Mouse (Mus musculus) heart, embryonic 12.5 days (tissue): ENCODE results near the gene Ffar3. TPM values are rescaled to one million over a fixed set of nuclear protein-coding genes. Genes with fewer than 3 reads are reported as not detected.

Source experiments
- ATAC-seq: fragments of 200-750 bp; cut with Nextera tagmentation; 2 replicates; pipeline ENCODE4 v1.8.0; 2017; ENCODE audit warnings: moderate TSS enrichment, moderate library complexity; ENCODE audit not compliant: insufficient number of reproducible peaks, low FRiP score
- H3K27ac ChIP-seq: fragments of 300-500 bp; sonication (generic); 2 replicates; pipeline ENCODE4 v1.5.1; 2016; ENCODE audit warnings: mild to moderate bottlenecking, moderate library complexity; ENCODE audit not compliant: poor library complexity, severe bottlenecking
- H3K27me3 ChIP-seq: fragments of 300-500 bp; sonication (generic); replicated peaks from 2 replicates; pipeline ENCODE4 v1.6.1; 2016; ENCODE audit warnings: mild to moderate bottlenecking, moderate library complexity
- H3K36me3 ChIP-seq: fragments of 300-500 bp; sonication (generic); 2 replicates; pipeline ENCODE4 v1.6.1; 2016; ENCODE audit warnings: mild to moderate bottlenecking, moderate library complexity
- H3K4me1 ChIP-seq: fragments of 300-500 bp; sonication (generic); replicated peaks from 2 replicates; pipeline ENCODE4 v1.6.1; 2016; ENCODE audit warnings: mild to moderate bottlenecking
- H3K4me2 ChIP-seq: fragments of 300-500 bp; sonication (generic); 2 replicates; pipeline ENCODE4 v1.6.1; 2016; ENCODE audit warnings: mild to moderate bottlenecking, moderate library complexity
- H3K4me3 ChIP-seq: fragments of 300-500 bp; sonication (generic); 2 replicates; pipeline ENCODE4 v1.5.1; 2016; ENCODE audit warnings: mild to moderate bottlenecking
- H3K9ac ChIP-seq: fragments of 300-500 bp; sonication (generic); 2 replicates; pipeline ENCODE4 v1.6.1; 2016; ENCODE audit warnings: mild to moderate bottlenecking, moderate library complexity
- H3K9me3 ChIP-seq: fragments of 300-500 bp; sonication (generic); replicated peaks from 2 replicates; pipeline ENCODE4 v1.6.1; 2016; ENCODE audit warnings: mild to moderate bottlenecking, moderate library complexity
- WGBS: fragments of 180-500 bp; shearing (Covaris S2); methylation state at CpG from one replicate; pipeline ENCODE4 v1.1.7; 2016; 5-methylcytosine and 5-hydroxymethylcytosine counted together
- polyA plus RNA-seq: library from polyadenylated mRNA; unstranded; fragments of >200 nt; fragmentation: Nextera tagmentation; extraction: Ambion mirVana; gene quantifications from 2 replicates; pipeline ENCODE4 v1.2.1, GENCODE M21; 2016

The Ffar3 gene
- polyA plus RNA-seq, 1 experiment from 2014 or later = not detected

DNA sequence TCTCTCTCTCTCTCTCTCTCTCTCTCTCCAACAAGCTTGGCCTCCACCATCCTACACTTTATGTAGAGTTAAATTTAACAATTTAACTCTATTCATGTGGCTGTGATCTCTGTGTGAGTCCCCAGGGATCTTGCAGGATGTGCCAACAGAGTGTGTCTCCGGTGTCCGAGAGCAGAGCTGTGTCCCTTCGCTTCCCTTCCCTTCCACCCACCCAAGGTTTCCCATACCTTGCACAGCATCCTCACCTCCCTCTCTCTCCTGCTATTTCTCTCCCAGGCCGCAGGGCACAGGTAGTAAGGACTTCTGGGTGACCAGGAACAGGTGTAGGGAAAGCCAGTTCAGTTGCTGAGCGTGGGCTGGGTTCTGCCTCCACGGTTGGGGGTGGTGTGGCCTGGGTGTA, 23.0 kb upstream of the Ffar3 start:
- no peak overlapping the region for H3K4me3 ChIP-seq
- peaks cover 5% of the 10 kb centered on the region for H3K27me3 ChIP-seq
- H3K4me1 ChIP-seq = no peaks in the 10 kb centered on the region
- H3K4me2 ChIP-seq = no peak overlapping the region
- ATAC-seq = no peak
- no peaks in the 10 kb centered on the region for H3K9me3 ChIP-seq
- 69% methylated on average over 6 of the region's 6 CpGs for WGBS
- H3K9ac ChIP-seq = no peak overlapping the region
- no peak overlapping the region for H3K27ac ChIP-seq
- H3K36me3 ChIP-seq = no peaks in the 10 kb centered on the region

DNA sequence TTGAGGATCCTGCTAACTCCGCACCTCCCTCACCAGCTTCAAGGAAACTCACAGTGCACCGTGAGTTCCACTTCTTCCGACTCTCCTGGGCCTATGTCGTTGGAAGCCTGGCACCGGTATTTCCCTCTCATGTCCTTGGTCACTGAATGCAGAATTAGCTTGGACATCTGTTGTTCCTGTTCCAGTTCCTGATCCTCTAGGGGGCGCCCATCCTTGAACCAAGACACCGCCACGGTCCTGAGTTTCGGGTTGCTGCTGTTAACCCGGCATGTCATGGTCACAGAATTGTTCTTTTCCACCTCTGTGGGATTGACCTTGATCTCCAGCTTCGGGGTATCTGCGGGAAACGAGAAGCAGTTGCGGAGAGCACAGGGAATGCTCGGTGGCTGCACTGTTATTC, 17.1 kb upstream of the Ffar3 start:
- WGBS = 19% methylated on average over 15 of the region's 15 CpGs
- Histone ChIP-seq H3K27ac (no peak overlapping the region), H3K36me3 (no peaks in the 10 kb centered on the region), H3K4me1 (no peaks in the 10 kb centered on the region), H3K27me3 (peaks cover 47% of the 10 kb centered on the region), H3K9ac (no peak overlapping the region), H3K4me2 (peak overlapping the region; percentile 49), H3K9me3 (no peaks in the 10 kb centered on the region), H3K4me3 (0 out of 2 replicates have a peak overlapping the region, but pooled peaks have one; percentile 3)
- 0 out of 2 replicates have a peak, but pooled peaks have one; percentile 4 for ATAC-seq

DNA sequence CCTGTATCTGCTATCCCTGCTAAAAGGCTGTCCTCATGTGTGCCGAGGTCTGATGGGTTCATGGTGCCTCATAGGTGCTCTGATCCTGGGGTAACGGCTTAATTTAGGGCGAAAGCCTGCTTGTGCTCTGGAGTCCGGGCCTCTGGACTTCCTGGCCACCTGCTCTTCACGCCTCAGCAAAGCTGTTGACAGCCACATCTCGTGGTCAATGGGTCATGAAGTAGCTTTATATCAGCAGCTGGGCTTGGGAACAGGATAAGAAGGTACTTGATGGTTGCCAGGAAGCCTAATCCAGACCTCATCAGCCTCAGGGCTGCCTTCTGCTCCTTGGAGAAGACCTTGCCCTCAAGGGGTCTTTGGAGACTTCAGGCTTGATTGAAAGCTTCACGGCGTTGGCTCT, 7.4 kb upstream of the Ffar3 start:
- Histone ChIP-seq H3K9ac (no peak overlapping the region), H3K9me3 (no peaks in the 10 kb centered on the region), H3K4me1 (peaks cover 12% of the 10 kb centered on the region), H3K4me2 (no peak overlapping the region), H3K4me3 (no peak overlapping the region), H3K36me3 (no peaks in the 10 kb centered on the region), H3K27me3 (peaks cover 62% of the 10 kb centered on the region), H3K27ac (no peak overlapping the region)
- WGBS = 38% methylated on average over 8 of the region's 8 CpGs
- ATAC-seq = no peak

DNA sequence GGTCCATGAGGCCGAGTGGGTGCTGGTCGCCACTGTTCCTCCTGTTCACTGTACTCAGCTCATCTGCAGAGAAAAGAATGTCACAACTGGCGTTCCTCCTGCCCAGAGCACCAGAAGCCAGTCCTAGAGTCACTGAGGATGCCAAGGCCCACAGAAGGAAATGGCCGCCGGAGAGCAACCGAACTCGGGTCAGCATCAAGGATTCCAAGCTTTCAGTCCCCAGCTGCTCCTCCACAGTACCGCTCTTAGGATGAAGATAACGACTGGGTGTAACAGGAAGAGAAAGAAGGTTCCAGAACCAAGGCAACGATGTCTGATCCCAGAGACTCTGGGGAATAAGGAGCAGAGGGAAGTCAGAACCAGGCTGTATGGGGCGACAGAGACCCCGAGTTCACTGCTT, 5.5 kb upstream of the Ffar3 start, which contains the start of gene Ffar1:
Gene Ffar1, minus strand, starts transcription at position 101 of the 400 bp plus-strand sequence.
- no peaks in the 10 kb centered on the region for H3K9me3 ChIP-seq
- no peak within 1 kb of the TSS for H3K9ac ChIP-seq
- no peak for ATAC-seq
- no peak within 1 kb of the TSS for H3K4me2 ChIP-seq
- H3K27ac ChIP-seq = no peak within 1 kb of the TSS
- H3K4me1 ChIP-seq = peaks cover 12% of the 10 kb centered on the region
- peaks cover 53% of the 10 kb centered on the region for H3K27me3 ChIP-seq
- WGBS = 83% methylated on average over 12 of the region's 12 CpGs
- H3K4me3 ChIP-seq = no peak within 1 kb of the TSS
- H3K36me3 ChIP-seq = no peaks in the 10 kb centered on the region

DNA sequence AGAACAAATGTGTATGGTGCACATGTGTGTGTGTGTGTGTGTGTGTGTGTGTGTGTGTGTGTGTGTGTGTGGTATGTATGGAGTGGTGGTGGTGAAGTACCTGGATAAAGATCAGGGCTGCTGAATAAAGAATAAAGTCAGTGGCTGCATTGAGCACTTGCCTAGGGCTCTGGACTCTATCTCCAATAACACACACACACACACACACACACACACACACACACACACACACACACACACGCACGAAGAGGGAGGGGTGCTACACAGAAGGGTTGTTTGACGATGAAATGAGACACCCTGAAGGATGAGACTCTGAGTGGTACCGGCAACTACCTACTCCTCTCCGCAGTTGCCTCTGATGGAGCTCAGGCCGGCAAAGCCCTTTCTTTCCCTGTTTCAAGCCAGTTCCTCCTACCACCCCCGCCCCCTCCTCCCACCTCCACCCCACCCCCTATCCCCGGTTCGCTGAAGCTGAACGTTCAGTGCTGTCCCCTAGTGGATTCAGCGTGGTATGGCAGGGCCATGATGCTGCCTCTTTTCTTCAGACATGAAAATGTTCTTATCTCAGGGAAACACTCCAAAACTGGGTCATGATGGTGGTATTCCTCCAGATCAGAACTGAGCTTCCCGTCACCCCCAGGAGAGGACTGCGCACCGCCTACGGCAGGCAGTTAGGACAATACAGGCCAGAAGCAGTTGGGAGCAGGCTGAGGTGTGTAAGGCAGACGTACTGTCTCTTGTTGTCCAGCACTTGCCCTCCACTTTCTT, 3.8 kb upstream of the Ffar3 start:
- Histone ChIP-seq H3K9ac (0 out of 2 replicates have a peak overlapping the region, but pooled peaks have one; percentile 20), H3K27me3 (peaks cover 55% of the 10 kb centered on the region), H3K4me2 (peak overlapping the region; percentile 60), H3K4me3 (peak overlapping the region; percentile 19; the same call in 1 of the 2 replicates), H3K36me3 (no peaks in the 10 kb centered on the region), H3K27ac (no peak overlapping the region), H3K9me3 (no peaks in the 10 kb centered on the region), H3K4me1 (peaks cover 18% of the 10 kb centered on the region)
- WGBS = 7% methylated on average over 15 of the region's 16 CpGs
- peak; percentile 47; the same call in 1 of the 2 replicates for ATAC-seq

DNA sequence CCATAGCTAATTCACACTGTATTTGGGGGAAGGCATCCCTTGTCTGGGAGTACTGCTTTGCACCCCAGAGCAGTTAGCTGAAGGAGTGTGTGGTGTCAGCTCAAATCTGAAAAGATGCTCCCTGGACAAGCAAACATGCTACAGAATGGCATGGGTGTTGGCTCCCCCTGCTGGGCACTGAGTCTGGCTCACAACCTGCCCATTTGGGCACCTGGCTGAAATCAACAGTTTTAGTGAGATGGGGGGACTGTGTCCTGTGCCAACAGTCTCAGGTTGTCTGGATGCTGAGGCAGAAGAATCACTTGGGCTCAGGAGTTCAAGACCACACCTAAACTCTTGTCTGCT, 3.3 kb upstream of the Ffar3 start:
- peaks cover 52% of the 10 kb centered on the region for H3K27me3 ChIP-seq
- H3K4me2 ChIP-seq = peak overlapping the region; percentile 60; the same call in 1 of the 2 replicates

DNA sequence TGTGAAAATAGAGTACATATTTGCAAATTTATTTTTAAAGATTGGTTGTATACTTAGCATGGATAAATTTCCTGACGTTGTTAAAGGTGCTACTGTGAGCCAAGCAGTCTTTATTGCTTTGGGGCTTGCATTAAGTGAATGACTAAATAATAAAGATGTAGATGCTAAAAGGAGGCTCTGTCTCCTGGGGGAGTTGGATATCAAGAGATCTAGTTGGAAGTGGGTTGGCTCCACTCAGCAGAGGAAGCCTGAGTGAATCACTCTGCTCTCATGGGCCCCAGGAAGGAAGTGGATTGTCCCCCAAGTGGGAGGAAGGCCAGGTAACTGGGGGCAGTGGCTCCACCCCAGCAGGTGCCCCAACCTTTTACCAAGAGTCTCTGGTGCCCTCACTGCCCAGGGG, 1.8 kb upstream of the Ffar3 start:
- Histone ChIP-seq H3K9me3 (no peaks in the 10 kb centered on the region), H3K4me1 (peaks cover 14% of the 10 kb centered on the region), H3K27me3 (peaks cover 44% of the 10 kb centered on the region), H3K9ac (no peak overlapping the region), H3K27ac (no peak overlapping the region), H3K36me3 (no peaks in the 10 kb centered on the region), H3K4me2 (no peak overlapping the region), H3K4me3 (no peak overlapping the region)
- WGBS = 74% methylated on average over 1 of the region's 1 CpGs
- ATAC-seq = no peak

More for the DNA sequence above, 3.3 kb upstream of the Ffar3 start:
- H3K36me3 ChIP-seq = no peaks in the 10 kb centered on the region
- no peak overlapping the region for H3K27ac ChIP-seq
- H3K4me1 ChIP-seq = peaks cover 21% of the 10 kb centered on the region
- no peak overlapping the region for H3K9ac ChIP-seq
- H3K9me3 ChIP-seq = no peaks in the 10 kb centered on the region
- no peak for ATAC-seq
- no peak overlapping the region for H3K4me3 ChIP-seq

DNA sequence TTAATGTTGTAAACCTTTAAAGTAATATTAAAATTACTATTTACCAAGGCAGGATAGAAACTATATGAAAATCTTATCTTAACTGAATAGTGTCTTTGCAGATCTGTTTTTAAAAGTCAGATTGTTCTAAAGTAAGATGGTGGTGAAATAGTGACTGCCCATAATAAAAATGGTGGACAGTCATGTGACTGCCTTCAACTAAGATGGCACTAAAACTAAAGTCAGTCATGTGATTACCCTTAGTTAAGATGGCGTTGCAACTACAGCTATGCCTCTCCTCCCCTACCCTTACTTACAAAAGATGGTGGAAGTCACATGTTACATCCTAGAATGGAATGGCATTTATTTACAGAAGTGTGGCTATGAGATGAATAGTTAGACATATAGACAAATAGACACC, 4.6 kb downstream of the Ffar3 start:
- no peak for ATAC-seq
- H3K4me1 ChIP-seq = peaks cover 10% of the 10 kb centered on the region
- H3K27me3 ChIP-seq = peaks cover 7% of the 10 kb centered on the region; the same call in 1 of the 2 replicates
- no peaks in the 10 kb centered on the region for H3K9me3 ChIP-seq
- no peak overlapping the region for H3K4me3 ChIP-seq
- H3K27ac ChIP-seq = no peak overlapping the region
- no peaks in the 10 kb centered on the region for H3K36me3 ChIP-seq
- no peak overlapping the region for H3K9ac ChIP-seq
- 90% methylated on average over 1 of the region's 1 CpGs for WGBS
- no peak overlapping the region for H3K4me2 ChIP-seq

DNA sequence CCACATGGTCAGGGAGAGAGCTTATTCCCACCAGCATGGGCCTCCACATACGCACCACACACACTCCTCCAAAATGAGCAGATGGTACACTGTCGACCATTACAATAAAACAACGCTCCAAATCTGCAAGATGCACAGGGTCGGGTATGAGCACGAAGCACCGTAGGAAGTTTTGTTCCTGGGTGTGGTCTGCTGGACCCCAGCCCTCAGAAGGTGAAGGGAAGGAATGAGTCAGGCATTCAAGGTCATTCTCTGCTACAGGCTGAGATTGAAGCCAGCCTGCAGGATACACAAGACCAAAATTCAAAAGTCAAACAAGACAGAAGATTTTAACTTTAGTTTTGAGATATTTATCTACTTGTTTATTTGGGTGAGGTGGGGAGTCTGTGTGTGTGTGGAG, 8.0 kb downstream of the Ffar3 start:
- Histone ChIP-seq H3K36me3 (no peaks in the 10 kb centered on the region), H3K4me2 (no peak overlapping the region), H3K9me3 (no peaks in the 10 kb centered on the region), H3K4me1 (0 out of 2 replicates have a peak, but pooled peaks cover 3% of the 10 kb centered on the region), H3K27me3 (no peaks in the 10 kb centered on the region), H3K27ac (no peak overlapping the region), H3K9ac (no peak overlapping the region), H3K4me3 (no peak overlapping the region)
- WGBS = 68% methylated on average over 6 of the region's 6 CpGs
- no peak for ATAC-seq

DNA sequence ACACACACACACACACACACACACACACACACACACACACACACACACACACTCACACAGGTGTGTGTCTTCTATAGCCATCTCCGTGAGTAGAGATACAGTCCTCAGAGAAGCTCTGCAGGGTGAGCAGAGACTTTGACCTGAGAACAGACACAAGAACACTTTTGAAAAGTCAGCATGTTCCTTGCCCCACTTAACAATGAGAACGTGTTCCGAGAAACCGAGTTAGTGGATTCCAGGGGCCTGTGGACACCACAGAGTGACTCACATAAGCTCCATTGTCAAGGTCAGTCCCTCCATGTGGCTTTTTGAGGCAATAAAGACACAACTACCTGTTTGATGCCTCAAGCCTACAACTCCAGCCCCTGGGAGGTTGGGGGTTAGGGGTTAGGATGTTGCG, 8.6 kb downstream of the Ffar3 start:
- WGBS = 68% methylated on average over 5 of the region's 5 CpGs
- 0 out of 2 replicates have a peak, but pooled peaks cover 3% of the 10 kb centered on the region for H3K4me1 ChIP-seq
- no peak for ATAC-seq
- H3K9ac ChIP-seq = no peak overlapping the region
- H3K9me3 ChIP-seq = no peaks in the 10 kb centered on the region
- H3K4me3 ChIP-seq = no peak overlapping the region
- H3K4me2 ChIP-seq = no peak overlapping the region
- H3K36me3 ChIP-seq = no peaks in the 10 kb centered on the region
- no peaks in the 10 kb centered on the region for H3K27me3 ChIP-seq
- H3K27ac ChIP-seq = no peak overlapping the region

DNA sequence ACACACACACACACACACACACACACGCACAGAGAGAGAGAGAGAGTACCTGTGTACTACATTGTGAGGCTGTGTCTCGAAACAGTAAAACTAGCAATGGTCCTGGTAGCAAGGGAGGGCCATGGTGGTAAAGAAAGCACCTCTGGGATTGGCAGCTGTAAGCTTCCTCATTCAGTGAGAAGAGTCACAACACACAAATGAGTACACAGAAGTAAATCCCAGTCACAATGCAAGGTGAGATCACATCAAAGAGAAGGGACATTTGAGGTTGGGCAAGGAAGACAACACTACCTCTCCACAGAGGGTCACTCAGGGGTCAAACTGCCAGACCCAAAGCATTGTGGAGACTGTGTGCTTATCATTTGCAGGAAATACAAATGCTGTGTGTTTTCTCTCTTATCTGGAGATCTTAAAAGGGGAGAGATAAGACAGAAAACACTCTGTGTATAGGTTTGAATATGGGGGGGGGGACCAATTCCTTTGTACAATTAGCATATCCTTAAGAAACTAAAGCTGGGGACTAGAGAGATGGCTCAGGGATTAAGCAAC, 9.4 kb downstream of the Ffar3 start:
- Histone ChIP-seq H3K36me3 (no peaks in the 10 kb centered on the region), H3K9ac (no peak overlapping the region), H3K27me3 (no peaks in the 10 kb centered on the region), H3K27ac (no peak overlapping the region), H3K4me2 (no peak overlapping the region), H3K4me1 (0 out of 2 replicates have a peak, but pooled peaks cover 3% of the 10 kb centered on the region), H3K9me3 (no peaks in the 10 kb centered on the region), H3K4me3 (no peak overlapping the region)
- no peak for ATAC-seq
- 63% methylated on average over 2 of the region's 2 CpGs for WGBS
